Mouse (Mus musculus): Measurements from ENCODE around the gene Fuca1. TPM values are rescaled to one million over a fixed set of nuclear protein-coding genes. Genes with fewer than 3 reads are reported as not detected.

Gene Fuca1
- total and polyA plus RNA-seq, 2 experiments from 2014 or later, result 33.2 to 67.7 TPM

GRCm38 (mm10) chr4:135986301-135986942 is 65.9 kb downstream of the Fuca1 start:
- H3K4me1 ChIP-seq (ENCODE audit: insufficient read depth), result peaks cover 12% of the 10 kb centered on the region; the same call in 1 of the 2 replicates
- no peak for TF ChIP-seq CTCF (IDR thresholded peaks at IDR 0.05; ENCODE audit: low read depth)
- no peaks in the 10 kb centered on the region for H3K27me3 ChIP-seq (ENCODE audit: insufficient read depth, low read length)
- peak overlapping the region; percentile 91 for H3K9ac ChIP-seq
- peaks cover 8% of the 10 kb centered on the region; the same call in 1 of the 2 replicates for H3K36me3 ChIP-seq (ENCODE audit: insufficient read depth)
- peak overlapping the region; percentile 86 for H3K4me3 ChIP-seq (ENCODE audit: low read depth, low read length)
- H3K9me3 ChIP-seq (ENCODE audit: low read length), result no peaks in the 10 kb centered on the region
- peak; percentile 17 for DNase-seq
- peak overlapping the region; percentile 95 for H3K4me2 ChIP-seq (ENCODE audit: low read depth)
- peak overlapping the region; percentile 81 for H3K27ac ChIP-seq (ENCODE audit: low read depth, low read length)
- WGBS, result 6% methylated on average over 23 of the region's 23 CpGs
- ATAC-seq, result no peak

- Histone ChIP-seq H3K27me3 (ENCODE audit: insufficient read depth, low read length) (no peaks in the 10 kb centered on the region), H3K9ac (peak within 1 kb of the TSS; percentile 91), H3K27ac (ENCODE audit: low read depth, low read length) (peak within 1 kb of the TSS; percentile 81), H3K9me3 (ENCODE audit: low read length) (no peaks in the 10 kb centered on the region), H3K36me3 (ENCODE audit: insufficient read depth) (peaks cover 6% of the 10 kb centered on the region; the same call in 1 of the 2 replicates), H3K4me2 (ENCODE audit: low read depth) (peak within 1 kb of the TSS; percentile 95), H3K4me1 (ENCODE audit: insufficient read depth) (peaks cover 12% of the 10 kb centered on the region; the same call in 1 of the 2 replicates), H3K4me3 (ENCODE audit: low read depth, low read length) (peak within 1 kb of the TSS; percentile 86)
- DNase-seq (peak; percentile 97), ATAC-seq (peak; percentile 95)
- peak; percentile 51 for TF ChIP-seq CTCF (IDR thresholded peaks at IDR 0.05; ENCODE audit: low read depth)
- 3% methylated on average over 72 of the region's 81 CpGs for WGBS
These were observed 66.6 kb downstream of the Fuca1 start, which contains the start of gene Pithd1 for GRCm38 (mm10) chr4:135986943-135987710. Pithd1 (minus strand) TSS chr4:135987264.

- H3K9ac ChIP-seq, result peak overlapping the region; percentile 91
- H3K36me3 ChIP-seq (ENCODE audit: insufficient read depth), result peaks cover under 1% of the 10 kb centered on the region; the same call in 1 of the 2 replicates
- no peak for DNase-seq
- peak overlapping the region; percentile 86 for H3K4me3 ChIP-seq (ENCODE audit: low read depth, low read length)
- H3K4me1 ChIP-seq (ENCODE audit: insufficient read depth), result peaks cover 12% of the 10 kb centered on the region; the same call in 1 of the 2 replicates
- peak overlapping the region; percentile 81; the same call in 1 of the 2 replicates for H3K27ac ChIP-seq (ENCODE audit: low read depth, low read length)
- H3K27me3 ChIP-seq (ENCODE audit: insufficient read depth, low read length), result no peaks in the 10 kb centered on the region
- WGBS, result 66% methylated on average over 9 of the region's 9 CpGs
- H3K4me2 ChIP-seq (ENCODE audit: low read depth), result peak overlapping the region; percentile 95
- H3K9me3 ChIP-seq (ENCODE audit: low read length), result no peaks in the 10 kb centered on the region
- no peak for ATAC-seq
- no peak for TF ChIP-seq CTCF (IDR thresholded peaks at IDR 0.05; ENCODE audit: low read depth)
These were observed 67.2 kb downstream of the Fuca1 start for GRCm38 (mm10) chr4:135987714-135988113.

Other genes starting within 250 kb of the Fuca1 start
- gene Ifnlr1, start 234.4 kb upstream of the Fuca1 start, total RNA-seq (2014; rRNA removed), result 0.10 and 0.46 TPM in 2 replicates
- gene Ifnlr1, start 234.4 kb upstream of the Fuca1 start, polyA plus RNA-seq (2015; fragmentation: Nextera tagmentation; extraction: Ambion mirVana), result 0.08 and 0.09 TPM in 2 replicates
- gene Il22ra1, start 192.6 kb upstream of the Fuca1 start, total RNA-seq (2014; rRNA removed), result 0.62 TPM in 1 of 2 replicates, not detected in the other
- gene Il22ra1, start 192.6 kb upstream of the Fuca1 start, polyA plus RNA-seq (2015; fragmentation: Nextera tagmentation; extraction: Ambion mirVana), result not detected in 2 replicates
- gene Myom3, start 161.0 kb upstream of the Fuca1 start, total RNA-seq (2014; rRNA removed), result 1.1 and 1.4 TPM in 2 replicates
- 1.7 and 2.6 TPM in 2 replicates for gene Myom3, start 161.0 kb upstream of the Fuca1 start, polyA plus RNA-seq (2015; fragmentation: Nextera tagmentation; extraction: Ambion mirVana)
- gene Srsf10, start 65.0 kb upstream of the Fuca1 start, total RNA-seq (2014; rRNA removed), result 96.4 and 114 TPM in 2 replicates
- 131 and 143 TPM in 2 replicates for gene Srsf10, start 65.0 kb upstream of the Fuca1 start, polyA plus RNA-seq (2015; fragmentation: Nextera tagmentation; extraction: Ambion mirVana)
- 64.4 and 75.0 TPM in 2 replicates for gene Pnrc2, start 46.9 kb upstream of the Fuca1 start, total RNA-seq (2014; rRNA removed)
- gene Pnrc2, start 46.9 kb upstream of the Fuca1 start, polyA plus RNA-seq (2015; fragmentation: Nextera tagmentation; extraction: Ambion mirVana), result 60.9 and 73.0 TPM in 2 replicates
- 0.24 and 0.31 TPM in 2 replicates for gene Cnr2, start 25.3 kb upstream of the Fuca1 start, total RNA-seq (2014; rRNA removed)
- gene Cnr2, start 25.3 kb upstream of the Fuca1 start, polyA plus RNA-seq (2015; fragmentation: Nextera tagmentation; extraction: Ambion mirVana), result 0.17 TPM in 1 of 2 replicates, not detected in the other
- 42.9 and 46.0 TPM in 2 replicates for gene Hmgcl, start 25.7 kb downstream of the Fuca1 start, total RNA-seq (2014; rRNA removed)
- gene Hmgcl, start 25.7 kb downstream of the Fuca1 start, polyA plus RNA-seq (2015; fragmentation: Nextera tagmentation; extraction: Ambion mirVana), result 52.6 and 58.3 TPM in 2 replicates
- gene Gale, start 43.0 kb downstream of the Fuca1 start, total RNA-seq (2014; rRNA removed), result 32.1 and 42.4 TPM in 2 replicates
- 30.7 and 34.4 TPM in 2 replicates for gene Gale, start 43.0 kb downstream of the Fuca1 start, polyA plus RNA-seq (2015; fragmentation: Nextera tagmentation; extraction: Ambion mirVana)
- 136 and 138 TPM in 2 replicates for gene Lypla2, start 51.9 kb downstream of the Fuca1 start, total RNA-seq (2014; rRNA removed)
- gene Lypla2, start 51.9 kb downstream of the Fuca1 start, polyA plus RNA-seq (2015; fragmentation: Nextera tagmentation; extraction: Ambion mirVana), result 201 and 206 TPM in 2 replicates
- 62.8 and 64.2 TPM in 2 replicates for gene Pithd1, start 66.5 kb downstream of the Fuca1 start, total RNA-seq (2014; rRNA removed)
- 82.2 and 93.3 TPM in 2 replicates for gene Pithd1, start 66.5 kb downstream of the Fuca1 start, polyA plus RNA-seq (2015; fragmentation: Nextera tagmentation; extraction: Ambion mirVana)
- gene Eloa, start 101.0 kb downstream of the Fuca1 start, total RNA-seq (2014; rRNA removed), result 32.2 and 36.7 TPM in 2 replicates
- gene Eloa, start 101.0 kb downstream of the Fuca1 start, polyA plus RNA-seq (2015; fragmentation: Nextera tagmentation; extraction: Ambion mirVana), result 17.2 and 21.3 TPM in 2 replicates
- gene Rpl11, start 132.7 kb downstream of the Fuca1 start, total RNA-seq (2014; rRNA removed), result 872 and 1,141 TPM in 2 replicates
- gene Rpl11, start 132.7 kb downstream of the Fuca1 start, polyA plus RNA-seq (2015; fragmentation: Nextera tagmentation; extraction: Ambion mirVana), result 313 and 396 TPM in 2 replicates
- 134 and 153 TPM in 2 replicates for gene Id3, start 222.8 kb downstream of the Fuca1 start, total RNA-seq (2014; rRNA removed)
- 177 and 185 TPM in 2 replicates for gene Id3, start 222.8 kb downstream of the Fuca1 start, polyA plus RNA-seq (2015; fragmentation: Nextera tagmentation; extraction: Ambion mirVana)